Mouse (Mus musculus) bone marrow, adult 2 months (tissue): ENCODE results near the gene Ppp4r4. TPM values are rescaled to one million over a fixed set of nuclear protein-coding genes. Genes with fewer than 3 reads are reported as not detected.
"Not testable (repeated sequence)": the region's sequence is repeated elsewhere in the genome, so short reads cannot be mapped to it uniquely, and the experiment has no call there.

ENCODE experiments used
- H3K27ac ChIP-seq: fragments of 200-500 bp; 2 replicates; pipeline ENCODE4 v1.5.1; 2012; ENCODE audit warnings: low read depth, mild to moderate bottlenecking, control low read depth, inconsistent platforms, low read length; ENCODE audit not compliant: control insufficient read depth, poor library complexity, insufficient read depth
- H3K4me1 ChIP-seq: fragments of 200-500 bp; 2 replicates; pipeline ENCODE4 v1.6.1; 2011; ENCODE audit warnings: low read length; ENCODE audit not compliant: control insufficient read depth, insufficient read depth
- H3K4me3 ChIP-seq: fragments of 200-500 bp; replicated peaks from 2 replicates; pipeline ENCODE3; 2011; ENCODE audit warnings: mild to moderate bottlenecking, low read depth, low read length, control low read depth; ENCODE audit not compliant: control insufficient read depth
- CTCF ChIP-seq: fragments of 200-500 bp; IDR thresholded peaks from 2 replicates; pipeline ENCODE4 v1.5.1; 2011; ENCODE audit warnings: low read length, control low read depth; ENCODE audit not compliant: control insufficient read depth, insufficient read depth
- POLR2A ChIP-seq: fragments of 200-500 bp; IDR thresholded peaks from 2 replicates; pipeline ENCODE4 v1.6.1; 2011; ENCODE audit warnings: low read depth, mild to moderate bottlenecking, control low read depth, low read length, borderline replicate concordance; ENCODE audit not compliant: control insufficient read depth
- WGBS: fragments of 180-500 bp; shearing (Covaris S2); methylation state at CpG from one replicate; pipeline ENCODE4 v1.1.7; 2018; 5-methylcytosine and 5-hydroxymethylcytosine counted together
- polyA plus RNA-seq: library from polyadenylated mRNA; stranded (reverse); fragments of >200 nt; gene quantifications from 2 replicates; pipeline ENCODE4 v1.2.4, GENCODE M21; 2011; ENCODE audit warnings: low replicate concordance; ENCODE audit not compliant: missing spikeins, insufficient read depth, insufficient read length

The Ppp4r4 gene
- polyA plus RNA-seq, 1 experiment, result 0.62 TPM

DNA sequence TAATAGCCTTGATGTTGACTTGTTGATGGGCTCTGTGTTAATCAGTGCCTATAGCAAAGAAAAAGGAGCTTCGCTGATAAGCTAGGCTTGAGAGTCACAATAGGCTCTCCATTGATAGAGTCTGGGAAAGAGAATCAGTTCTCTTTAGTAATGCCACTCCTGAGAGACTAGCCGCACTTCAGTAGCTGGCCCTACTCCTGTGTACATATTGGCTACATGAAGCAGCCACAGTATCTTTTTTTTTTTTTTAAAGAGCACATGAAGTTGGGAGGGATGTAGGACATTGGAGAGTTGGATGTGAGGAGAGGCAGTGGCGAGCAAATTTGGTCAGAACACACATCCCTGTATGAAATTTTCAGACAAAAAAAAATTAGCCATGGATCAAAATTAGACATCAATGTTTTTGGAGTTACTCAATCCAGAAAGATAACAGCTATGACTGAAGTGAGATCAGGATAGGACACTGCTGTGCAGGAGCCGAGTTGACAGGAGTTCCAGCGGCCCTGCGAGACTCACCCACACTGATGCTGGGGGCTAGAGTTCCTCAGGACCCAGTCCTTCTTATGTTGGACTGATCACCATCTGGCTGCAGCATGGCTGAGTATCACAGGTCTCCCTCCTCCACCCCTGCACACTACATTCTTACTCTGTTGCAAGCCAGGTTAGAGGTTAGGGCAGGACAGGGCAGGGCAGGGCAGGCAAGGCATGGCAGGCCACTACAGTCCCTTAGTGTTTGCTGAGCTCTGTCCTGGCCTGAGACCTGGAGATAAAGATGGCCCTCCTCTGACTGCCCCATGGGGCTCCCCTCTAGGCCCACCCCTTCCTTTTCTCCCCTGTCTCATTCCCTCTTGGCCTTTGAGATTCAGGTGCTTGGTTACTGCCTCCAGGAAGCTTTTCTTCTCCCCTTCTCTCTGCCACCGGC, 123.3 kb downstream of the Ppp4r4 start:
- 70% methylated on average over 7 of the region's 7 CpGs for WGBS
- Histone ChIP-seq H3K27ac (no peak overlapping the region), H3K4me1 (no peaks in the 10 kb centered on the region), H3K4me3 (no peak overlapping the region)
- TF ChIP-seq POLR2A, result no peak
- no peak for TF ChIP-seq CTCF

- Histone ChIP-seq H3K27ac (no peak within 1 kb of the TSS), H3K4me1 (no peaks in the 10 kb centered on the region), H3K4me3 (no peak within 1 kb of the TSS)
- no peak for TF ChIP-seq POLR2A
- TF ChIP-seq CTCF, result no peak
- WGBS, result 71% methylated on average over 9 of the region's 9 CpGs
Measured at GRCm38 (mm10) chr12:103656848-103657626, 125.0 kb downstream of the Ppp4r4 start, which contains the start of gene Serpina6. Gene Serpina6 (minus strand): TSS chr12:103657212.

GRCm38 (mm10) chr12:103657991-103658390, 125.9 kb downstream of the Ppp4r4 start:
- WGBS, result 70% methylated on average over 10 of the region's 10 CpGs
- no peak overlapping the region for H3K4me3 ChIP-seq
- H3K4me1 ChIP-seq, result no peaks in the 10 kb centered on the region
- no peak overlapping the region for H3K27ac ChIP-seq
- TF ChIP-seq CTCF, result no peak
- no peak for TF ChIP-seq POLR2A

DNA sequence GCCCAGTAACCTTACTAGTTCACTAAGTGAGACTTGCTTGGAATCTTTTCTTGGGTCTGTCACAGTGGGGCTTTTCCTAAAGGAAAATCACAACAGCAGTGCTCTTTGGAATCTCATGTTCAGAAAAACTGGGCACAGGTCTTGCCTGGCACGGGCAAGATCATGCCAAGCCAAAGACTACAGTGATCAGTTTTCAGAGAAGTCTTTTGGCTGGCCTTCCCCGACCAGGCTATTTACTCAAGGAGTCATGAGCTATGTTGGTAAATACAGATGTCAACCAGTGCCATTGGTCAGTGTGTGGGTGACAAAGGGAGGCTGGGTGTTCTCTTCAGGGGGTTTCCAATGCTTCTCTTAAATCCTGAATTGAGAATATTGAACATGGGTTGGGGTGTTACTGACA, 127.1 kb downstream of the Ppp4r4 start:
- TF ChIP-seq POLR2A (no peak), CTCF (no peak)
- H3K4me3 ChIP-seq, result no peak overlapping the region
- WGBS, result 70% methylated on average over 2 of the region's 2 CpGs
- no peak overlapping the region for H3K27ac ChIP-seq
- no peaks in the 10 kb centered on the region for H3K4me1 ChIP-seq

DNA sequence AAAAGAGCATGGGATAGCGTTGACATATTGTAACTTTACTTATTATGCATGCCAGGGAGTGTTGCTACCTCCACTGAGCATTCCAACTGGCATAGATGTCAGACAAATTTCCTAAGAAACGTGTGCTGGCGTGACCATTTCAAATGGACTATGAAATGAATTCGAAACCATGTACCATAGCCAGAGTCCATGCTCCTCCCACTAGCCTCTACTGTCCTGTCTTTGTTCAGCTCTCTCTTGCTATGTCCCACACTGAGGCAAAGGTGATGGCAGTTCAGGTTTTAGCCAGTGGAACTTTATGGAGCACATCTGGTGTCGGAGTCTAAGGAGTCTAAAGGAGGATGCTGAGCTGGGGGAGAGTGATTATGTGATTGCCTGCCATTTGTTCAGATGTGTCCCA, 128.0 kb downstream of the Ppp4r4 start:
- WGBS, result 77% methylated on average over 5 of the region's 5 CpGs
- no peak for TF ChIP-seq CTCF
- TF ChIP-seq POLR2A, result no peak
- Histone ChIP-seq H3K4me1 (no peaks in the 10 kb centered on the region), H3K27ac (no peak overlapping the region), H3K4me3 (no peak overlapping the region)

- not testable (repeated sequence) for H3K4me3 ChIP-seq, H3K27ac ChIP-seq, H3K4me1 ChIP-seq
Measured at GRCm38 (mm10) chr12:103662053-103662452, 130.0 kb downstream of the Ppp4r4 start.

Other genes with a start within 250 kb of the Ppp4r4 start
- gene Fam181a, start 221.3 kb upstream of the Ppp4r4 start, polyA plus RNA-seq, result not detected in 2 replicates
- 2.8 TPM in 2 replicates for gene Asb2, start 176.3 kb upstream of the Ppp4r4 start, polyA plus RNA-seq
- 9.0 and 13.3 TPM in 2 replicates for gene Otub2, start 143.6 kb upstream of the Ppp4r4 start, polyA plus RNA-seq
- 0.99 TPM in 1 of 2 replicates, not detected in the other for gene 9330161L09Rik, start 124.5 kb upstream of the Ppp4r4 start, polyA plus RNA-seq
- 23.2 and 40.5 TPM in 2 replicates for gene Ddx24, start 106.5 kb upstream of the Ppp4r4 start, polyA plus RNA-seq
- 114 and 211 TPM in 2 replicates for gene Ifi27, start 98.1 kb upstream of the Ppp4r4 start, polyA plus RNA-seq
- 31.6 and 112 TPM in 2 replicates for gene Ifi27l2a, start 88.6 kb upstream of the Ppp4r4 start, polyA plus RNA-seq
- gene Ifi27l2b, start 75.1 kb upstream of the Ppp4r4 start, polyA plus RNA-seq, result not detected in 2 replicates
- gene Serpina10, start 99.2 kb downstream of the Ppp4r4 start, polyA plus RNA-seq, result 0.82 and 0.97 TPM in 2 replicates
- gene Serpina6, start 124.9 kb downstream of the Ppp4r4 start, polyA plus RNA-seq, result 1.2 TPM in 1 of 2 replicates, not detected in the other
- gene Serpina16, start 143.9 kb downstream of the Ppp4r4 start, polyA plus RNA-seq, result not detected in 2 replicates
- 1.3 TPM in 1 of 2 replicates, not detected in the other for gene Serpina1f, start 163.2 kb downstream of the Ppp4r4 start, polyA plus RNA-seq
- 4.5 and 13.1 TPM in 2 replicates for gene Serpina1d, start 241.3 kb downstream of the Ppp4r4 start, polyA plus RNA-seq